8 mouse cellular contexts compared by ENCODE assay signal in genomic region chr5:122898963-122899776, GRCm38 (mm10). TPM values are rescaled to one million over a fixed set of nuclear protein-coding genes. Genes with fewer than 3 reads are reported as not detected.
DNase-seq lines count a peak whose midpoint lies in the region; ATAC-seq lines count a peak whose summit lies in the region.

No protein-coding gene starts in this region.

- peak overlapping the region; percentile 96 for H3K4me2 ChIP-seq in liver, embryonic 13.5 days
- peak overlapping the region; percentile 83 for H3K4me2 ChIP-seq in neural tube, embryonic 12.5 days (replicated peaks)

- H3K9me3 ChIP-seq in liver, embryonic 13.5 days (replicated peaks), result no peaks in the 10 kb centered on the region
- no peaks in the 10 kb centered on the region for H3K9me3 ChIP-seq in neural tube, embryonic 12.5 days

- ATAC-seq in liver, embryonic 13.5 days (ENCODE audit: low read depth), result no peak
- ATAC-seq in neural tube, embryonic 12.5 days (ENCODE audit: low FRiP score, low read depth), result peak; percentile 8; the same call in 1 of the 2 replicates

- peak overlapping the region; percentile 90 for H3K9ac ChIP-seq in liver, embryonic 13.5 days
- peak overlapping the region; percentile 98 for H3K9ac ChIP-seq in neural tube, embryonic 12.5 days

- H3K27ac ChIP-seq in liver, embryonic 13.5 days, result peak overlapping the region; percentile 85
- H3K27ac ChIP-seq in neural tube, embryonic 12.5 days, result peak overlapping the region; percentile 86

- no peaks in the 10 kb centered on the region for H3K36me3 ChIP-seq in liver, embryonic 13.5 days
- H3K36me3 ChIP-seq in neural tube, embryonic 12.5 days, result no peaks in the 10 kb centered on the region

- H3K4me3 ChIP-seq in liver, embryonic 13.5 days (replicated peaks), result peak overlapping the region; percentile 80
- H3K4me3 ChIP-seq in neural tube, embryonic 12.5 days, result peak overlapping the region; percentile 96

- no peaks in the 10 kb centered on the region for H3K27me3 ChIP-seq in liver, embryonic 13.5 days
- H3K27me3 ChIP-seq in neural tube, embryonic 12.5 days (replicated peaks), result no peaks in the 10 kb centered on the region

- peaks cover 88% of the 10 kb centered on the region for H3K4me1 ChIP-seq in liver, embryonic 13.5 days (replicated peaks)
- peaks cover 19% of the 10 kb centered on the region for H3K4me1 ChIP-seq in neural tube, embryonic 12.5 days

- WGBS in liver, embryonic 13.5 days (ENCODE audit: insufficient replicate concordance), result under 1% methylated on average over 44 of the region's 45 CpGs
- WGBS in neural tube, embryonic 12.5 days, result 6% methylated on average over 44 of the region's 45 CpGs

- peak; percentile 34 for DNase-seq in urinary bladder, adult 2 months (ENCODE audit: low spot score)
- no peak for DNase-seq in urinary bladder, postnatal 25 days (ENCODE audit: low spot score)
- DNase-seq in embryo, embryonic 10 days (ENCODE audit: low spot score), result peak; percentile 21
- DNase-seq in heart, postnatal 4 days, result peak; percentile 38
- DNase-seq in liver, embryonic 13.5 days, result peak; percentile 13
- DNase-seq in left cerebral cortex, postnatal 25 days (ENCODE audit: low spot score in 2 of 2), result no peak
- DNase-seq in urinary bladder, postnatal 10 days (ENCODE audit: low spot score), result no peak

- intact Hi-C loops in left cerebral cortex, postnatal 25 days (cut with DNase I), result loop anchor here (5.0 kb wide), 1 partner anchor 77 kb away; the partner anchor contains the start of gene Anapc5

RNA-seq across cellular contexts. Expression of gene Rnf34, which starts 49.3 kb away (rescaled TPM):
- 22.6 and 26.7 TPM in 2 replicates for polyA plus RNA-seq in urinary bladder, adult 2 months (2012; rRNA removed)
- total RNA-seq in heart, postnatal 4 days (2021), result 10 to 100 TPM; 32.6 to 34.0 TPM
- polyA plus RNA-seq in liver, embryonic 13.5 days (2015; fragmentation: Nextera tagmentation; extraction: Ambion mirVana), result 13.7 and 13.8 TPM in 2 replicates
- polyA plus RNA-seq in neural tube, embryonic 12.5 days (2016; fragmentation: Nextera tagmentation; extraction: Ambion mirVana), result 52.8 and 54.0 TPM in 2 replicates
- 10 to 100 TPM; 55.5 to 56.3 TPM for total RNA-seq in left cerebral cortex, postnatal 25 days (2021)

Comparison
In these comparisons a context has a peak if more than half of its experiments do, and no peak if none do; other contexts are left out.
1. DNase-seq: peak in urinary bladder, adult 2 months (single experiment), embryo, embryonic 10 days (single experiment), heart, postnatal 4 days (single experiment) and liver, embryonic 13.5 days (single experiment); none in urinary bladder, postnatal 25 days (single experiment), left cerebral cortex, postnatal 25 days (0 of 2) and urinary bladder, postnatal 10 days (single experiment).